Mouse (Mus musculus): ENCODE results near the gene Tfap2a.

The Tfap2a gene

DNA sequence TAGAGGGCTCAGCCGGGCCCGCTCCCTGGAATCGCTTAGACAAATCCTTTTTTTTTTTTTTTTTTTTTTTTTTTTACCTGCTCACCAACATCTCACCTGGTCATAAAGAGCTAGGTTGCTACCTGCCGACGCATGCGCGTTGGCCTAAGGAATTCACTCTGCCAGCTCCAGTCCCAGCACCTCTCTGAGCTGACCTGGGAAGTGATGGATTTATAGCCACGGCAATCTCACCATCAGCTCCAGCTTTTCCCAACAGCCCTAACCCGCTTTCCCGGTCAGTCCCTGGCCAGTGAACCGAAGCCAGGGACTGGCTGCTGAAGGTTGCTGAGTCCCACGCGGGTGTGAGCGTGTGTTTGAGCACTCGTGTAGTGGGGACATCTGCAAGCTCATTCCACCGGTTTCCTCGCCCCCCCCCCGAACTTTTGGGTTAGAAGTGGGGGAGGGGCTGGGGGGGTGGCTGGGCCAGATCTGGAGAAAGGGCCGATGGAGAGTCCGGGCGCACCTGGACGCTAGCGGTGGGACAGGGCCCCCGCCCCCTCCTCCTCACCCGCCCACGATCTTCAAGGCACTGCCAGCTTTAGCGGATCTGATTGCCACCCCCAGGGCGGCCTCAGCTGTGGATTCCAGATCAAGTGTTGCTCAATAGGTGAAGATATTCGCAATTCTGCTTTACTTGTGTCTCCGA, at the start of gene Tfap2a:
Gene Tfap2a, minus strand, starts transcription at position 181 of the 685 bp plus-strand sequence.
- DNase-seq (ENCODE audit: low spot score in 2 of 2) = no peak

DNA sequence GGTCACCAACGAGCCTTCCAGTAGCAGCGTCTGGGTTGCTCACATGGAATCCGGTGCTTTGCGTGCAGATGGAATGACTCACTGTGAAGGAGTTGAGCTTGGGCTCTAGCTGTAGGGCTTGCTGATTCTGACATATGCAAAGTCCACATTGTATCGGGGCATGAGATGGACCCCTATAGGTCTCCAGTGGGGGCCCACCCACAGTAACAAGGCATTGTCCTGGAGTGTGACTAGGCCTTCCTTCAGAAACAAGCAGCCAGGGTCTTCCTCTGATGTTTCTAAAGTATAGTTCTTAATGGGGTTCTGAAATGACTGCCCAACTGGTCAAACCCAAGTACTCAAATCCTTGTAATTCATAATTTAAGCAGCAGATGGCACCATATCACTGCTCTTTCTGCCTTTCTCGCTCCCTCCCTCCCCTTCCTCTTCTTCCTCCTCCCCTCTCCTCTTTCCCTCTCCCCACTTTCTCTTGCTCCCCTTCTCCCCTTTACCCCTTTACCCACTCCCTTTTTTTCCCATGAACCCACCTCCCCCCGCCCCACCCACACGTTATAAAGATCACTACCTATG, 46.1 kb upstream of the Tfap2a start:
- DNase-seq (ENCODE audit: low spot score in 2 of 2) = no peak

DNA sequence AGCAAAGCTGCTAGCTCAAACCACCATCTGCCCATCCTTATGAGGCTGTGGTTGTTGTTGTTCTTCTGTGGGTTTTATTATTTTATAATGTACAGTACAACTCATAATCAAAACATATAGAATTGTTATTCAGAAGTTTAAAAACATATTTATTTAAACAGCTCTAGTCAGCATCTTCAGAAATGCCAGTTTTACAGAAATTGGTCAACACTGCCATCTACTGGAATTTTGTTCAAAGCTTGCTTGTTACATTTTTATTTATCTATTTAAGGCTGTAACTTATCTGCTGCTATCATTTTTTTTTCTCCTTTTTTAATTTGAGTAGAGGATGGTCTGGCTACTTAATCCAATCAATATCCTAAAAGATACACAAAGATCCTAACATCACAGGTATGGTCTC, 19.8 kb upstream of the Tfap2a start:
- DNase-seq (ENCODE audit: low spot score in 2 of 2) = no peak

DNA sequence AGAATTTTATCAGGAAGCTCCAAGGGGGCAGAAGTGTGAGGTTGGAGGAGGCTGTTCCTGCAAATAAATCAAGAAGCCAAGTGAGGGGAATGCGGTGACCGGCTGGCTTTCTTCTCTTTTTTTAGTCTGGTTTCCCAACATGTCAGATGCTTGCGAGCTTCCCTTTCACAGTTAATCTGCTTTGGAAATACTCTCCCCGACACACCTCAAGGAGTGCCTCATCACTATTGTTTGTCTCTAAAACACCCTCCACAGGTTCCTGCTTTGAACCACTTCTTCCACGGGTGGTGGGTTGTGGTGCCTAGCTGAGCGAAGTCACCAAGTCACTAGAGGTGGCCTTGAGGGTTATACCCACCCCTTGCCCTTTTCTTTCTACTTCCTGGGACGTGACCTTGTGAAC, 18.2 kb upstream of the Tfap2a start:
- no peak for DNase-seq (ENCODE audit: low spot score in 2 of 2)

DNA sequence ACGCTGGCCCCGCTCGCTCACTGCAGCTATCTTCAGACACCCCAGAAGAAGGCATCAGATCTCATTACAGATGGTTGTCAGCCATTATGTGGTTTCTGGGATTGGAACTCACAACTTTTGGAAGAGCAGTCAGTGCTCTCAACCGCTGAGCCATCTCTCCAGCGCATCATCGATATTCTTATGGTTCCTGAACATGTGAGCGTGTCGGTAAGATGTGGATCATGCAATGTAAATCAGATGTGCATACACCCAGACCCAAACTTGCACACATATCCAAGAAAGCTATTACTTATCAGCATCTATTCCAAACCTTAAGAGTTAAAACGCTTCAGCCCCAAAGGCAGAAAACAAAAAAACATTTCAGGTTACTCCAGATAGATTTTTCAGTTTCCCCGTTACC, 15.9 kb upstream of the Tfap2a start:
- no peak for DNase-seq (ENCODE audit: low spot score in 2 of 2)

DNA sequence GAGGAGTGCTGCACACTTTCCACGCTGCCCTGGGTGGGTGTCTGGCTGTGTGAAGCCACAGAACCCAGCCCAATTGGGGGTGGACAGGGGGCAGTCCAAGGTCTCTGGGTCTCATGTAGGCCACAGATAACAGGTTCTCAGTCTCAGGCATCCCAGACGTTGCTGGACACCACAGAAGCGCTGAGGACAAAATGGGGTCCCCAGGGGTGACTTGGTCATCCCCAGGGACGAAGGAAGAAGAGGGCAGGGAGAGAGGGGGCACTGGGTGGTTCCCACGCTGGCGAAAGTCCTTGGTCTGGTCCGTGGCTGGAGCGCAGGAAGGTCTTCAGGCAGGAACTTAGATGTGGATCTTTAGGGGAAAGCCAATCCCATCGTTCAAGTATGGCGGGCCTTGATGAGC, 13.7 kb upstream of the Tfap2a start:
- DNase-seq (ENCODE audit: low spot score in 2 of 2) = no peak

DNA sequence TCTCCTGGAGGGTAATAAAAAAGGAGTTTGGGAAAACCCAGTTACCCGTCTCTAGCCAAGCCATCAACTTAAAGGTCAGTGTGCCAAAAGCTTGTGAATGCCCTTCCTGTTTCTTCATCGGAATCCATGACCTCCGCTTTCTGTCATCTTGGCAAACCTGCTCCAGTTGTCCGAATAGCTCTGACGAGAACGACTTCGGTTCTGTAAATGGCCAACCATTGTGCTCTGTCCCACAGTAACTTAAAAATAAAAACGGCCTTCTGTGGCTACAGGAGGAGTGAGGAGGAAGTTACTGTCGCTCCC, 11.4 kb upstream of the Tfap2a start:
- no peak for DNase-seq (ENCODE audit: low spot score in 2 of 2)

DNA sequence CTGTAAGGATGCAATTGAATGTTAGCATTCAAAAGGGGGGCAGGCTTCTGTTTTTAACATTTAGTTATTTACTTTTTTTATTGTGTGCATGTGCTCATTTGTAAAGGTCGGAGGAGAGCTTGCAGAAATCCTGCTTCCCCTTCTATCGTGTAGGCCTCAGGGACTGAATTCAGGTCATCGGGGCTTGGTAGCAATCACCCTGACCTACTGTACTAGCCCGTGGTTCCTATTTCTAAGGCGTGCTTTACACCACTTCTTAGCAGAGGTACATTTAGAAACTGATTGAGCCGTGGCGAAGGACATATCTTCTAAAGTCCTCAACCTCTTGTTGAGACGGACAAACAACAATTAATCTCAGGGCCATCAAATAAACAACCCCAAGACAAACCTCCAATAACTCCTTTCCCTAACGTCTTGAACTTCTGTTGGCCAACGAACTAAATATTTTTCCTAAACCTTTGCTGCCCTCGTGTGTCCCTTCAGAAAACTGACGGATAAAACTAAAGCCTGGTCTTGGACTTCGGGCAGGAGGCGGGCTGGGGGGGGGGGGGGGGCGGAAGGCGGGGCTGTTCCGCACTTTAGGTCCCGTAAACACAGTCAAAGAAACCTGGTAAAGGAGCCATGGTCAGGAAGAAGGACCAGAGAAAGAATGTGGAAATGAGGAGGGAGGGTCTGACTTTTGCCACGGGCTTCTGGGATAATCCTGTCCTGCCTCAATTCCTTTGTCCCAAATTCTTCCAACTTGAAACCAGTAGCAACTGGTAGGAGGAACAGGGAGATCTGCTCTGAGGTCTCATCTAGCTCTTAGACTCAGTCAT, 10.8 kb upstream of the Tfap2a start:
- DNase-seq (ENCODE audit: low spot score in 2 of 2) = no peak

DNA sequence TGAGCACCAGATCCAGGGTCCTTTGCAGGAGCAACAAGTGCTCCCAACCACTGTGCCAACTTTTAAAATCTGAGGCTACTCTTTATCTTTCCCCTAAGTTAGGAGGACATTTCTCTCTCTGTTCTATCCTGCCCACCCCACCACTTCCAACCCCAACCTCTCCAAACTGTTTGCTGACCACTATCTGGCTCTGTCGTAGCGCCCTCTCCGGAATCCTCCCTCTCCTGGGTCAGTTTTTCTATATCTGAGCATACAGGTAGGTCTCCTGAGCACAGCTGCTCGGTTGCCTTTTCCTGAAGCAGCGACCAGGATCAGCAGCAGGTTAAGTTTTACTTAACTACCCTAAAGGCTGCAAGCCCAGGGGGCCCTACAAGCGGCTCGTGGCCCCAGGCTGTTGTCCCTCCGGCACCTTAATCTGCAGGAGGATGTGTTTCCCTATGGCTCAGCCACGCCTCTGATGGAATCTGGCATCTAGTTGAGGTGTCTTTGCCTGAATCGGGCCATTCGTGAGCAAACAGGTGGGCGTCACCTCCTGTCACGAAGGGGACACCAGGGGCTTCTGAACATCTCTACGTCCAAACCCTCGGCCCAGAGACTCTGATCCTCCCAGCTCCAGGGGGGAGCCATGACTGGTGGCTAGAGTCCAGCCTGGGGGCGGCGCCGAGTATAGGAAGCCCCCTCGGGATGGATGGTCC, 6.1 kb upstream of the Tfap2a start:
- no peak for DNase-seq (ENCODE audit: low spot score in 2 of 2)

DNA sequence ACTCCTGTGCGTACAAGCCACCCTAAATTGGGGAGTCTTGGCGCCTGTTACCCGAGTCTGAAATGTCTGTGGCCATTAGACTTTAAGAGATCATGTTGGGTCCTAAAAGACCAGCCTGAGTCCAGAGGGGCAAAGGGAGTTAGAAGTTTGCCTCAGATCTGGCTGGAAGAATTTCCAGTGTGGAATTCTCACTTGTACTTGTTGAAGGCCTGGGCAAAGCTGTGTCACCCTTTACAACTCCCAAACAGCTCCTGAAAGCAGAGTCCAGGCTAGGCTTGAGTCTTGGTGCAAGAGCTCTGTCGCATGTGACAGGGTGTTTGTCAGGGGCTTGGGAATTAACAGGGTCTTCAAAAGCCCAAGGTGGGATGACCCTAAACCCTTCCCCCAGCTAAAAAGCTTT, 5.0 kb upstream of the Tfap2a start:
- no peak for DNase-seq (ENCODE audit: low spot score in 2 of 2)

DNA sequence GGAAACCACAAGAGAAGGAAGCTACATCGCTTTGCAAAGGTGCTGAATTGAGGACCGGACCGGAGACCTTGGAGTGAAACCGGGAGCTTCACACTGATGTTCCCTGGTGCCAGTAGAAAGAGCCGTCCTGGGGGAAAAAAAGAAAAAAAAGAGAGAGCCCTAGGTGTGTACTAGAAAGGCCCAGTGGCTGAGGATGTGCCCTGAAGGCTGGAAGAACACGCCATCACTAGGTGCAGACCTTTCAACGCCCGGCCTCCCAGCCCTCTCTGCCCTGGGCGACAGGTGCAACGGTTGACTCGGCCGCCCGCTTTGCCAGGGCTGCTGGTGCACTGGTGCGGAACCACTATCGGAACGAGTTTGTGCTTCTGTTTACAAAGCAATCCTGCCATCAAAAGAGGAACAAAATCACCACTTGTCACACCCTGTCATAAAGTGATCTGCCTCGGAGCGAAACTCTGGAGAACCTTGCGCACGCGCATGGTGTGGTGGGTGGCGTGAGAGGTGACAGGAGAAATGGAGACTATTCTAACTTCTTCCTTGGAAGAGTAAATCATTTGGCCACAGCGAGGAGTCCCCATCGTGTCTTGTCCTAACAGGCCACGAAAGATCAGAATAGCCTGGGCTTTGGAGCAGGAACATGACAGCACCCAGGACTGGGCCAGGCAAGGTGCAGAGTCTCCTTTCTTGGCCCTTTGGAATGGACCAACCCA, 3.8 kb upstream of the Tfap2a start:
- no peak for DNase-seq (ENCODE audit: low spot score in 2 of 2)

DNA sequence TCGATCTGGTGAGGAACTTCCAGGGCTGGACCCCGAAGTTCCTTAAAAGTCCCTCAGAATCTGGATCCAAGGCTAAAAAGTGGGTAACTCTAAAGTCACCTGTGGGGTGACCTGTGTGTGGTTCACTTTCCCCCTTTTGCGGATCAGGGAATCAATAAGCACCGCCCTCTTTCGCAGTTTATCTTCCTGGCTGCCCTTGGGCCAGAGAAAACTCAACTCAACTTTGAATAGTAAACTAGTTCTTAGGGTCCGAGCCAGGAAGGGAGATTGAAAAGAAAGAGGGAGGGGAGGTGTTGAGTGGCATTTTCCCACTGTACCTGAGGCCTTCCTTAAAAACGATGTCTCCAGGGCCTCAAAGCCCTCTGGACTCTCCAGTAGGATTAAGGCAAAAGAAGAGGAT, 3.3 kb upstream of the Tfap2a start:
- no peak for DNase-seq (ENCODE audit: low spot score in 2 of 2)

DNA sequence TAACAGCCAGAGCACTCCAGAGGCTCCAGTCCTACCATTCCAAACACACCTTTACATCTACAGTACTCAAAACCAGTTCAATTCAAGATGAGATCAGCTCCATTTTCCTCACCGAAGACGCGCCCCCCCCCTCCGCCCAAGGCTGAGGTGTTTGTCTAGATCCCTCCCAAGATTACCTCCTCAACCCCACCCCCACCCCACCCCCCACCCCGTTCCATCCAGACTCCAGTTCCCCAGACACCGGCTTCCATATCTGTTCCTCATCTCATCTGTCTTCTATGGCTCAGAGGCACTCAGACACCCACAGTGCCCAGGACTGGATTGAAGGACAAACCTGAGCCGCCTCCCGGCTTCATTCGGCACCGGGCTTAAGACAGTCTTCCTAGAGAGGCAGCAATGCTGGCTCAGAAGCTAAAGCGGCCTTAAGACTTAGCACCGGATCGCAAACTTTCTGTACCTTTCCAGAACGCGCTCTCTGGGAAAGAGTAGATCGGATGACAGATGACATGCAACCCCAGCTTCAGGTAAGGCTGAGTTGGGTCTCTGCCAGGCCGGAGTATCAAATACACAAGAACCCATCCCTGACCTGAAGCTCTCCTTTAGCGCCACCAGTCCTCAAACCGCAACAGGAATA, 2.7 kb upstream of the Tfap2a start:
- DNase-seq (ENCODE audit: low spot score in 2 of 2) = no peak

DNA sequence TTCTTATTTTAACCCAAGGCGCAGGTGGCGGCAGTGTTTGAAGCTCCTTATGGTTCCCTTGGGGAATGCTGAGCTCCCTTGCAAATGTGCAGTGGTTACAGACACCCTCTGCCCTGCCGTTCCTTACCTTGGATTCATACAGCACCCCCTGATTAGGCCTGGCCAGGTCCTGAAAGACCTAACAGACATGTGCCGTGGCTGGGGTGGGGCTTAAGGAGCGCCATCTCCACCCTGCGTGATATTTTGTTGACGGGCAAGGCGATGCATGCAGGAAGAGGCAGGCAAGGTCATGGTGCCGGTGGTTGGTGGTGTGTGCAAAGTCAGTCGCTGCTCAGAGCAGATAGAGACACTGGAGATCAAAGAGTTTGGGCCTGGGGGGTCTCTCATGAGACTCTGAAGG, 1.7 kb upstream of the Tfap2a start:
- no peak for DNase-seq (ENCODE audit: low spot score in 2 of 2)

DNA sequence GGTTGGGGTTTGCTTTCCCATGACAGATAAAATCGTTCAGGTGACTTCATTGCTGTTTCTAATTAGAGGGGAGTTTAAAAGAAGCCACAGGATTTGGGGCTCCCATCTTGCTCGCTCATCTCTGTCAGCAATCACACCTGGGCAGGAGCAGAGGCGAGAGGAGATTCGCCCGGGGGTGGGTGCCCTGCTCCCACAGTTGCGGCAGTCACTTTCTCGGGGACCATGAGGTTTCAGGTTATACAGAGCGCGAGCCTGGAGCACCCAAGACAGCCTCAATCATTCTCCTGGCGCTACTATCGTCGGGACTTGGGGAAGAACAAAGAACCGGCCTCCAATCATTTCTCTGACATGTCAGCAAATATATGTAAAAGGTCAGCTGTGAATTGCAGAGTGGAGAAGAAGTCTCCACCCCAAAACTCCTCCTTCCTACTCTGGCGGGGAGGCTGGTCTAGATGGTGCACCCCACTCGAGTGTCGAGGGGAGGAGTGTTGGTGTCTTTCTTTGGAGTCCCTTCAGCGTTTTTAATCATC, 1.0 kb upstream of the Tfap2a start:
- no peak for DNase-seq (ENCODE audit: low spot score in 2 of 2)

DNA sequence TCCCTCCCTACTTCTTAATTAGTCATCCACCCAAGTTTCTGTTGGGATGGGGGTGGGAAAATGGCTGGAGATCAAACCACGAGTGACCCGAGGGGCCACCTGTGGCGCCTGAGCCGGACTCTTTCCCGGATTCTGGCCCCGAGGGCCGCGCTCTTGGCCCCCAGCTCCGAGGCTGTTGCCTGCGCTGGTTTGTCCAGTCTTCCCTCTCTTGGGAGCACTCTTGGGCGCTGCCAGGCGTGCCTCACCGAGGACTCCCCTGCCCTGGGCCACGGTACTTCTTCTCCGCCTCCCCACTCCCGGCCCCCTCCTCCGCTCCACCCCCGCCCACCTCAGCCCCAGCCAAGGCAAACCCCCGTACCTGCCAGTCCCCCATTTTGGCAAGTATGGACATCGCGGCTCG, 415 bp downstream of the Tfap2a start:
- DNase-seq (ENCODE audit: low spot score in 2 of 2) = no peak

DNA sequence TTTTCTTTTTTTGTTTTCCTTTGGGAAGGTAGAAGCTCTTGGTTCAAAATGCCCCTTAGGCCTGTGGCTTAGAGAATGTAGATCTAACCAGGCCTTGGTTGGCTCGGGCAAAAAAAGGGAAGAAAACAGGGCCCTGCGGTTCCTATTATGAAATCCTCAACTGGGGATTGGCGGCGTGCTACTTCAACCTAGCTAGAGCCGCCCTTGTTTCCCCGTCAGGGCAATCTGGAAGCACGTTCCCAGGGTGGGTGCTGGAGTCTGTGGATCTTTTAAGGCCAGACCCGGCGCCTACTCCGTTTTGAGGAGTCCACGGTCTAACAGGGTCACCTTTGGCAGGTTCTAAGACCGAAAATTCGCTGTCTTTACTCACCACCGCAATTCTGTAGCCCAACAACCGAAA, 1.1 kb downstream of the Tfap2a start:
- DNase-seq (ENCODE audit: low spot score in 2 of 2) = no peak

DNA sequence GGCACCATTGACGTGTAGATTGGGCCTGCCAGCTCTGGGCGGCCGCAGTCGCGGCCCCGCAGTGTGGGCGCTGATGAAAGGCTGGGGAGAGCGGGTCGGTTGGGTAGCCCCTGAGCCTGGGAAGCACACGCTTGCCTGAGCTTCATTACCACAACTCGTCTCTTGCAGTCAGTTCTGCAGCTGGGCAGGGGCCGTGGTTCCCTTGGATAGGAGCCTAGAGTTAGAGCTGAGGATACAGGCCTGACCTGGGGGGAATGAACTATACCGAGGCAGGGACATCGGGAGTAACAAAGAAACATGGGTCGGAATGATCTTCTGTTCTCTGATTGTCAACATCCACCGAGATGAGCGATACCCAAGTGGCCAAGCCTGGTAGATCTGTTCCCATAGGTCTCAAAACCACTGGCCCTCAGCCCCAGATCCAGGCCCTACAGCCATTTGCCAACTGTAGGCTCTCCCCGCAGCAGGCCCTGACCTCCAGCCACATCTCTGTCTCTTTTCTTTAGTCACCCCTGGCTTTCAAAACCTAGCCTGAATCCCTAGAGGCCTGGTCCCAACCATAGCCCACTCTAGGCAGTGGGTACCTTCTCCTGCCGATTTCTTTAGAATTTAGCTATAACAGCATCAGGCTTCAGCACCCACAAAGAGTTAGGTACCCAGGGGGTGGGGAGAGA, 1.9 kb downstream of the Tfap2a start:
- no peak for DNase-seq (ENCODE audit: low spot score in 2 of 2)

DNA sequence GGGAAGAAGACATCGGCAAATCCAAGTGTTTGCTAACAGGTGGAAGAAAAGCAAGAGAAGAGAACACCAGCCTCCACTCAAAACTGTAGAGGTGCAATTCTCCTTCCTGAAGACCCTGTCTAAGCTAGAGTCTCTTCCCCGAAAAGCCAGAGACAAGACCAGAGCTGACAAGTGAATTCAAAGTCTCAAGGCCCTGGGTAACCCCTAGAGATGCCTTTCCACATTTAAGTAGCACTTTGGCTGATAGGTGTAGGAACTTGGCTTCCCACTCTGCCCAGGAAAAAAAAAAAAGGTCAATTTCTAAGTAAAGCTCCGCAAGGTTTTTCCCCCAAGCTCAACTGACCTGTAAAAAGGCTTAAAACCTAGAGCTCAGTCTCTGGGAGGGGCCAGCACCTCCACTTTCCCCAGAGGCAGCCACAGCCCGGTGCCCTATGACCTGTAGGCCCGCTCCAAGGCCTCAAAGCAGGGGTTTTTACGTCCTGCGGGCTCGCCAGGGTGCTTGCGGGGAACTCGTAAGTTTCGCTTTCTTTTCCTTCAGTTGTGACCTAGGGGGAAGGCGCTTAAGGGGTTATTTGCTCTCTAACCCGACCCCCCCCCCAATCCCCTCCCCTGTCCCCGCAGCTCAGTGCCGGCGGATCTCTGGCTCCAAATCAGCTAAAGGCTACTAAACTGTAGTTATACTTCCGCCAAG, 2.6 kb downstream of the Tfap2a start:
- DNase-seq (ENCODE audit: low spot score in 2 of 2) = no peak

DNA sequence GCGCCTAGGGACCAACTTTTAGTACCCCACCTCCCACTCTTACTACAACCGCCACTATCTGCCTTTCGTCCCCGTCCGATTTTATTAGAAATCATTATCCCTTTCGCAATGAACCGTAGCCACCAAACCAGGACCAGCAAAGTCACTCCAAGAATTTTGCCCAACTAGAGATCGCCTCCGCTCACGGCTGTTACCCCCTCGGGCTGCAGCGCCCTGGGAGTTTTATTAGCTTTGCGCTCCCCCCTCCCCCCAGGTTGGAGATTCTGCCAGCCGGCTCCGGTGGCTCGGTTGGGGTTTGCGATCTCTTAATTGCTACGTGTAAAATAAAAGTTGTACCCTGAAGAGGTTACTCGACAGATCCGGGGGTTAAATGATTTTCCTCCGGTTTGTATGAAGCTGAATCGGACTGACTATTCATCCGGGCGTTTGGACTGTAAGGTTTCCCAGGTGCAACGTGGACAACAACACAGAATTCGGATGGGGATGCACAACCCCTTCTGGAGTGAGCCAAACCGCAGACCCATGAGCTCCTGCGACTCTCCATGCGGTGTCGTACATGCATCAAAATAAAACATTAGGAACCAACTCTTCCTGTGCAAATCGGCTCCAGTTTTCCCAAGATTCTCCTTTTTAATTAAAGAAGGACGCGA, 3.7 kb downstream of the Tfap2a start:
- no peak for DNase-seq (ENCODE audit: low spot score in 2 of 2)

Data from frontal cortex, postnatal 14 days (tissue).